Mouse (Mus musculus) T-helper 1 cell (primary cell): Measurements from ENCODE around the gene Tubb4b.
"Not testable (repeated sequence)": the region's sequence is repeated elsewhere in the genome, so short reads cannot be mapped to it uniquely, and the experiment has no call there.

Experiments
- in situ Hi-C: fragments of 300-600 bp; cut with MboI, MseI; formaldehyde crosslinking; loops from one replicate; pipeline ENCODE4 v1.15.1; 2025; ENCODE audit warnings: high pct_unique_total_duplicates

Tubb4b gene

DNA sequence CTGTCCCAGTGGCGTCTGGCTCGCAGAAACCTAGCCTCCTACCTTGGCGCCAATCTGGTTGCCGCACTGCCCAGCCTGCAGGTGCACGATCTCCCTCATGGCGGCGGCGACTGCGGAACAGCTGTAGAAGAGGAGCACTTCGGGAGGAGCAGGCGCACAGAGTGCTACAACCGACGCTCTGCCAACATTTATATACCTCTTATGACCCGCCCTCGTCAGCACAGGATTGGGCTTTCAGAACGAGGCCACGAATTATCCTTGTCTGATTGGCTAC, at the start of gene Tubb4b:
Tubb4b (minus strand) TSS at position 211 of the 274 bp plus-strand sequence.
- in situ Hi-C loops: no loop called here

DNA sequence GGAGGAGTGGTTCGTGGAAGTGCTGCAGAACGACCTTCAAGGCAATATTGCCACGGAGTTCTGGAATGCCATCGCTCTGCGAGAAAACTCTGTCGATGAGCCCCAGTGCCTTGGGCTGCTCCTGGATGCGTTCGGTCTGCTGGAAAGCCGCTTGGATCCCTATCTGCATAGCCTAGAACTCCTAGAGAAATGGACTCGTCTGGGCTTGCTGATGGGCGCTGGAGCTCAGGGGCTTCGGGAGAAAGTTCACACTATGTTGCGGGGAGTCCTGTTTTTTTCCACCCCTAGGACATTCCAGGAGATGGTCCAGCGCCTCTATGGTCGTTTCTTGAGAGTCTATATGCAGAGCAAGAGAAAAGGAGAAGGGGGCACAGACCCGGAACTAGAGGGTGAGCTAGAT, 48.5 kb upstream of the Tubb4b start:
- in situ Hi-C loops: loop anchor here (5.0 kb wide), 1 partner anchor 44 kb away; the partner anchor contains the start of gene Grin1

DNA sequence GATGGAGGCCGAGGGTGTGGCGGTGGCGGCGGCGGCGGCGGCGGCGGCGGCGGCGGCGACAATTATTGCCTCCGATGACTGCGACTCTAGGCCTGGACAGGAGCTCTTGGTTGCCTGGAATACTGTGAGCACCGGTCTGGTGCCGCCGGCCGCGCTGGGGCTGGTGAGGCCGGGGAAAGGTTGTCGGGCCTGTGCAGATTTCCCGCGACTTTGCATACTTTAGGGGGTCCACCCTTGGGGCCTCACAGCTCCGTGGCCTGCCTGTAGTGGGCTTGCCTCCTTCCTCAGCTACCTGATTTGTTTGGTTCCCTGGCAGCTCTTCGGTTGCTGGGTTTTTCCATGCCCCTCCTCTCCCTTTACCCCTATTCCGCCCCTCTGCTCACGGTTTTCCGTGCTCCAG, 48.0 kb upstream of the Tubb4b start:
- in situ Hi-C loops: loop anchor here (5.0 kb wide), 1 partner anchor 45 kb away; the partner anchor contains the start of gene Grin1

DNA sequence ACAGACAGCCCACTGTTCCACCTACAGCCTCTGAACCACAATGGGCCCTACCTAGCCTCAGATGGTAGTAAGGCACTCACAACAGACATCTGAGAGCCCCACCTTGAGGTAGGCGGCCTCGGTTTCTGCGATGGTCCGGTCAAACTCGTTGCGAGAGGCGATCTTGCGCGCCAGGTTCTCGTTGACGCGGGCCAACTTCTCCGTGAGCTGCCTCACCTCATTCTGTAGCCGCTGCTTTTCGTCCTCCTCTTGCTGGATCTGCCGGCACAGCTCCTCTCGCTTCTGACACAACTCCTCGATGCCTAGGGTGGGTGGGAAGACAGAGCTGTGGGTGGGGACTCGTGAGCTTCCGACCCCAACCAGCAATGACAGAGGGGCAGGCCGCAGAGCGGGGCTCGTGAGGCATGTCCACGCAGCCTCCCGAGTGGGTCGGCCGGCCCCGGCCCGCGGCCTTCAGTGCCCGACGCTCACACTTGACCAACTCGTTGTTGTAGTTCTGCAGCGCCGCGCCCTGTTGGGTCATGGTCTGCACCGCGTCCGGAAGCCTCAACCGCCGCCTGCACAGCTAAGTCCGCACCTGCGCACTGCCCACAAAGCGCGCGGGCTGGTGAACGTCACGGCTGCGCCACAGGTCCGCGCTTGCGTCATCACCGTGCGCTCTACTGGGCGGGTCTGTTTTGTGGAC, 47.5 kb upstream of the Tubb4b start, which contains the start of the genes Ssna1 and Anapc2:
Ssna1 (minus strand) TSS at position 612 of the 685 bp plus-strand sequence.
Anapc2 (plus strand) TSS at position 652 of the 685 bp plus-strand sequence.
- in situ Hi-C loops: loop anchor here (5.0 kb wide), 1 partner anchor 45 kb away; the partner anchor contains the start of gene Grin1

DNA sequence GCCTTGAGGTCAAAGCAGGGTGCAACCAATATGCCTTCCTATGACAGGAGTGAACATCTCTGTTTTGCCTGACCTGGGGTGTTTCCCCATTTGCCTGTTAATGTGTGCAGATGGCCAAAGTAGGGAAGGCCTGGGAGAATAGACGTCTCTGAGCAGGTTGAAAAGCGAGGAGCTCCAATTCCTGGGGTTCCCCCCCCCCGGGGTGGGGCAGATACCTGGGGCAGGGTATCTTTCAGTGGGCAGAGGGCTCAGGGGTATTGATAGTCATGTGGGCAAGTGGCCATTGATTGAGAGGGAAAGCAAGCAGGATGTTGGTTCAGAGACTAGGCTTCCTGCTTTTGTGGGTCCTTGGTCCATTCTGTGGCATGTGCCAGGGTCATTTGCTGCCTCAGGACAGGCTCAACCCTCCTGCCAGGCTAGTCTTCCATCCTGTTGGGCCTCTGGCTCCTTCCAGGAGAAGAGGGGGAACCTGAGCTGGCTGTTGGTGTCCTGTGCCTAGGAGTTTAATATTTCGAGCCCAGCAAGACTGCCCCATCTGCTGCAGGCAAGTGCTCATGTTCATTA, 43.3 kb upstream of the Tubb4b start:
- in situ Hi-C loops: no loop called here

DNA sequence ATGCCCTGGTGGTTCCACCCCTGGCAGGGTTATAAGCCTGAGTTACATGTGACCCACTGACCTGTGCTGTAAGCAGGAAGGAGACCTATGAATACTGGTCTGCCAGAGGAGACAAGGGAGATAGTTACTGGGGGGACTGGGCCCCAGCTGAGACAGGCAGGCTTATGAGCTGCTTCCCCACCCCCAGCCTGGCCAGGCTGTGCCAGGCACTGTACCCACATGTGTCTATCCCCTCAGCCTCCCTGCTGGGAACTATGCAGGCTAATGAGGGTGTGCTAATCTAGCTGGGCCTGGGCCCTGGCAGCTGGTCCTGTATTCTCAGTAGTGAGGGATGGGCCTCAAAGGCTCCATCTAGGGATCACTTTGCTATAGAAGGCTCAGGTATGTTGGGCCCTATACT, 42.7 kb upstream of the Tubb4b start:
- in situ Hi-C loops: no loop called here

DNA sequence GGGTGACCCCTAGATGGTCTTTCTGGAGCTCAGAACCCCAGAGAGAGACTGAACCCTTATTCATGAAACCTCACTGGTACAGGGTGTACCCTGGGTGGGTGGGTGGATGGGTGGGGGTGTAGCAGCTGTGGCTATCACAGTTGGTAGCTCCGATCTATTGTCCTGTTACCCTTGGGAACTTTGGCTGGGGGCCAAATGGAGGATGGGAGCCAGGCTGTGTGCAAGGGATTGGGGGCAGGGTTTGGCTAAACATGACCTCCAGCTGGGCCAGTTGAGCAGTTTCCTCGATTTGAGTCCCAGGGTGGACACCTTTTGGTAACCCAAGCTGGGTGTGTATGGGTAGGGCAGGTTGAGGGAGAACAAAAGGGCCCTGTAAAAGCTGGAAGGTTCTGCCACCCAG, 42.2 kb upstream of the Tubb4b start:
- in situ Hi-C loops: no loop called here

DNA sequence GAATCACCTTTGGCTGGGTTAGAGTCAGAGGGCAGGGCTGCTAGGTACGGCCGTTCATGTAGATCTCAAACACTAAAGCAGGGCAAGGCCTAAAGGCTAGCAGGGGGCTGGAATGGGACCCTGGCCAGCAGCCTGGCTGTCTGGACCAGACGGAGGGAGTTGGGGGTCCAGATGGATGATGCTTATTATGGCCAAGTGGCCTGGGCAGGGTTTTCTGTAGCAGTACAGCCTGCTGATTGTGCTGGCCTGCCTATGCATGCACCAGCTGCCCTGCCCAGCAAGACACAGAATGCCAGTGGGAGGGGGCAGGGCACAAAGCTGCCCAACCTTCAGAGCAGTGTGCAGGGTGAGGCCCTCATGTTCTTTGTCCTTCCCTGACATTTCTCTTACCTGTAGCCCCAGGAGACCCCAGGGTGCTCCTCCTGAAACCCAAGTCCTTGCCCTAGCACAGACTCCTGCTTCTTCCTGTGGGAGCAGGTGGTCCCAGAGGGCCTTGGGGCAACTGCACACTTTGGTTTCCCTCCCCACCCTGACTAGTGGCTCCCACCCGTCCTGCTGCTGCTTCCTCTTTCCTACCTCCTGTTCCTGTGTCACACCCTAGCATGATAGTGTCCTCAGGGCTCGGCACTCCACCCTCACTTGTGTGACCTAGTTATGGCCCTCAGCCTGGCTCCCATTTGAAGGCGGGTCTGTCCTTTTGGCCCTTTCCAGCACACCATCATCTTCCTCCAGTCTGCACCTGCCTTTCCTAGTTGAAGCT, 41.6 kb upstream of the Tubb4b start:
- in situ Hi-C loops: no loop called here

DNA sequence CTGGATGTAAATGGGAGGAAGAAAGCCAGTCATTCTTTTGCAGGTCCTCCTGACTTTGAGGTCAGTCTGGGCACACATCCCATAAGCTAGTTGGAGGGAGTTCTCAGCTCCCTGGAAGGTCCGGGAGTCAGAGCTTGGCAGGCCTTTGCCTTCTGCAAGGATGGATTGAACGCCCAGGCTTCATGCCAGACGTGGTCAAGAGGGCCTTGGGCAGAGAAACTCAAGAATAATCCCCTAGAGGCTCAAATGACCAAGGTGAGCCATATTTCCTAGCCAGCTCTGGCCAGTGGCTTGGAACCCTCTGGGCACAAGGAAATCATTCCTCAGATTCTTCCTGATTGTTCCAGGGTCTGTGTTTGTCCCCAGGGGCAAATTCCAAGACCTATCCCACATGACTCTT, 40.3 kb upstream of the Tubb4b start:
- in situ Hi-C loops: no loop called here

DNA sequence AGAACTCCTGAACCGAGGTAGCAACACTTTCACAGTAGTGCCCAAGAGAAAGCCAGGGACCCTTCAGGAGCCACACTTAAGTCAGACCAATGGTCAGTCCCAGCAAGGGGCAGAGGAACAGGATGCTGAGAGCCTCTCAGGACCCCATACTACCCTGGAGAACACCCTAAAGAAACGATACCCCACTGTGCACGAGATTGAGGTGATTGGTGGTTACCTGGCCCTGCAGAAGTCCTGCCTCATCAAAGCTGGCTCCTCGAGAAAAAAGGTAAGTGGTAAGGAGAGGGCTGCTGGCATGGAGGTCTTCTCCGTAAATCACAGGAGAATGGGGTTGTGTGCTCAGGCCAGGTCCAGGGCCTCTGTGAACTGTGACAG, 39.8 kb upstream of the Tubb4b start:
- in situ Hi-C loops: no loop called here

DNA sequence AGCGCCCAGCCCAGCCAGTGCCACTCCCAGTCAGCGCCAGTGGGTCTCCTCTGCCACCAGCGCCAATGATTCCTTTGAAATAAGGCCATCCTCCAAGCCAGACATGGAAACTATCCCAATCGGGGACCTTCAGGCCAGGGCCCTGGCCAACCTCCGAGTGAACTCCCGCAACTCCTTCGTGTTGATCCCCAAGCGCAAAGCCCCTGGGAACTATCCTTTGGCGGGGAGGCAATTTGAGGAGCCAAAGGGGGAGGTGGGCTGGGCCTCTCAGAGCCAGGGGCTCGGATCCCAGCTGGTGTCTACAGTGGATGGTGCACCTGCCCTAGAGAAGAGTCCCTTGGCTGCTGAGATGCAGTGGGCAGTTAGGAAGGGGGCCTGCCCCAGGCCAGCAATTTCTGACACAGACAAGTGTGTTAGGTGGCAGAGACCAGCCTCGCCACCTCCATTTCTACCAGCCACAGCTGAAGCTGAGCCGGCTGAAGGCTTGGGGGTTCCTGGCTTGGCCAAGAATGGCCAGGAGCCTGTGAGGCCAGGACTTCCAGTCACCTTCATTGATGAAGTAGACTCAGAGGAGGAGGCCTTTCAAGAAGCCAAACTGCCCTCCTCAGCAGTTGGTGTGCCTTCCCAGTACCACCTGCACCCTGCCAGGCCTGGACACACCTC, 39.3 kb upstream of the Tubb4b start:
- in situ Hi-C loops: no loop called here

DNA sequence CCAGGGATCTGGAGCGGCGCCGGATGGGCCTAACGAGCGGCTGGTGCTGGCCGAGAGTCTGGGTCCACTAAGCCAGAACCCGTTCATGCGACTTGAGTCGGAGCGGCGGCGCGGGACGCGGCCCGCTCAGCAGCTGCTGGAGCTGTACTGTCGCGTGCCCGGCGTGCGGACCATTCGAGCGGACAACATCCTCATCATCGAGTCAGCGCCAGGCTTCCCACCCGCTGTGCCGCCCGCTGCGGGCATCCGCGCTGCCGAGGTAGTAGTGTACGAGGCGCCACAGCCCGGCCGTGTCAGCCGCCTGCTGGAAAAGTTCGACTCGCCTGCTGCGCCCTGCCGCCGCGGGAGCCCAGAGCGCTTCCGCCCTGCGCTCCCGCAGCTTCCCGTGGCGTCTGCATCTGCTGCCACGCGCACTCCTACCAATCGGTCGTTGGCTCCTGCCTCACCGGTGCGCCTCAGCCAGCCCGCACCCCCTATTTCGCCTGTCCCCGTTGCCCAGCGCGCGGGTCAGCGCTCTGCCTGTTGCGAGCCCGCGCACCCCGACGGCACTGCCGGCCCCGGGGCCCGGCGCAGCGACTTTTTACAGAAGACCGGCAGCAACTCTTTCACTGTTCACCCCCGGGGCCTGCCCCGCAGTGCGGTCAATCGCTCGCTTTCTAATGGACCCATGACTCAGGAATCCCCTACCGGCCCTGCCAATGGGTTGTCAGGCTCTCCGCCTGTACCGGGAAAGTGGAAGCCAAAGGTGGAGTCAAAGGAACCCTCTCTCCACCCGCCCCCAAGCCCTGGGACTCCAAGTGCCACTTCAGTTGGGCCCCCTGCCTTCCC, 38.5 kb upstream of the Tubb4b start:
- in situ Hi-C loops: no loop called here

DNA sequence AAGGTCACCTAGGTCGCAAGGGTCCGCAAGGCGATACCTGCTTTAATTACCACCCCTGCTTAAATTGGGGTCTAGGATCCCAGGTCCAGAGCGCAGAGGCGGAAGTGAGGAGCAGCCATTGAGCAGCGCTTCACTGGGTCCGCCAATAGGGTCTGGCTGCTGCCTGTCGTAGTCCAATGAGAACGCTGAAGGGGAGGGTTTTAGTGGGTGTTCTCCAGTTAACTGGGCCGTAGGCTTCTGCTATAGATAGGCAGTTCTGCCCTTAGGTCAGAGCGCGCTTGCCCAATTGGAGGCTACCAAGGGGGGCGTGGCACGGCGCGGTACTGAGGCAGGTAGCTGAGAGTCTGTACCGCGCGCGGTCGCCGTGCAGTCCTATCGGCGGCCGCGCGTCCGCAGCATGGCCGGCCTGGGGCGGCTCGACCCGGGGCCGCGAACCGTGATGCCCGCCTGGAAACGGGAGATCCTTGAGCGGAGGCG, 37.8 kb upstream of the Tubb4b start, which contains the start of gene Tprn:
Tprn (plus strand) TSS at position 328 of the 477 bp plus-strand sequence.
- in situ Hi-C loops: no loop called here

DNA sequence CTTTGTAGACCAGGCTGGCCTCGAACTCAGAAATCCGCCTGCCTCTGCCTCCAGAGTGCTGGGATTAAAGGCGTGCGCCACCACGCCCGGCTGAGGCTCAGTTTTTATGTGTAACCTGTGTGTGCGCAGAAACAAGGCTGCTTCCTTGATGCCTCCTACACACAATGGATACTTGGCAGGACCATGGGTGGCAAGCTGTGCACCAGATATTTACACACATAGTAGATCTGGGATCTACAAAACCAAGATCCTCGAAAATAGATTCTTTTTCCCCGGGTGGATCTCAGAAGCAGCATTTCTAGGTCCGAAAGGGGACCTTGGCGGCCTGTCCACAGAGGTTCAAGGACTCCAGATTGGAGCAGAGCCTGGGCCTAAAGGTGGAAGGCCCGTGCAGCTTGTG, 37.4 kb upstream of the Tubb4b start:
- in situ Hi-C loops: no loop called here

DNA sequence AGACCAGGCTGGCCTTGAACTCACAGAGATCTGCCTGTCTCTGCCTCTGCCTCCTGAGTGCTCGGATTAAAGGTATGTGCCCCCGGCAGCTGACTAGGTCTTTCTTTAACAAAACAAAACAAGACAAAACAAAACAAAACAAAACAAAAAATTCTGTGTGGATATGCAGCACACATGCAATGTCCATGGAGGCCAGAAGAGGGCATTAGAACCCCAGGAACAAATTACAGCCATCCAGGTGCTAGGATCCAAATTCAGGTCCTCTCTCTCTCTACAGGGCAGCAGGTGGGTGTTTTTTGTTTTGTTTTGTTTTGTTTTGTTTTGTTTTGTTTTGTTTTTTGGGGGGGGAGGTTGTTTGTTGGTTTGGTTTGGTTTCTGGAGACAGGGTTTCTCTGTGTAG, 34.4 kb upstream of the Tubb4b start:
- in situ Hi-C loops: no loop called here

DNA sequence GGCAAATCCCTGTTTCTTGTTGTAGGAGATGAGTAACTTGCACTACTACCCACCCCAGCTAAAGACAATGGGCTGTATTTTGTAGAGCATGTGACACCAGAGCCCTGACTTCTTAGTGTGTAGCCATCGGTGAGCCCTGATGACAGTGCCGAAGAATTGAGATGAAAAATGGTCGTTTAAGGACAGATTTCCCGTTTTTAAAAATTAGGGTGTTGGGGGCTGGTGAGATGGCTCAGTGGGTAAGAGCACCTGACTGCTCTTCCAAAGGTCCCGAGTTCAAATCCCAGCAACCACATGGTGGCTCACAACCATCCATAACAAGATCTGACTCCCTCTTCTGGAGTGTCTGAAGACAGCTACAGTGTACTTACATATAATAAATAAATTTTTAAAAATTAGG, 32.7 kb upstream of the Tubb4b start:
- in situ Hi-C loops: not testable (repeated sequence)

DNA sequence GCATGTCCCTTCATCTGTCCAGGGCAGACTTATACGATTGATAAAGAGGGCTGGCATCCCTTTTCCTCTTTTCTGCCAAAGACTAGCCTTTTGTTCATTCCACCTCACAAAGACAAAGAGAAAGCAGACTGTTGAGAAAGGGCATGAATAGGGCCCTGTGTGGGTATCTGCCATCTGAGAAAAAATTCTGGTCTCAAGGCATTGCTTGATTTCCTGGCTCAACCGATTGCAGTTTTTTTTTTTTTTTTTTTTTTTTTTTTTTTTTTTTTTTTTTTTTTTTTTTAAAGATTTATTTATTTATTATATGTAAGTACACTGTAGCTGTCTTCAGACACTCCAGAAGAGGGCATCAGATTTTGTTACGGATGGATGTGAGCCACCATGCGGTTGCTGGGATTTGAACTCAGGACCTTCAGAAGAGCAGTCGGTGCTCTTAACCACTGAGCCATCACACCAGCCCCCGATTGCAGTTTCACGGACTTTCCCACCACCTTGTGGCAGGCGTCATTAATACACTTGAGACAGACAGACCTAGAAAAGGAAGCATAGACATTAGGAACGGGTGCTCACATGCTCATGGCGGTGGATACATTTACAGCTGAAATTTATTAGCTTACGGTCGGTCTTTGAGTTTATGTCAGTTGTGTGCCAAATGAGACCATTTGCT, 32.1 kb upstream of the Tubb4b start:
- in situ Hi-C loops: not testable (repeated sequence)

DNA sequence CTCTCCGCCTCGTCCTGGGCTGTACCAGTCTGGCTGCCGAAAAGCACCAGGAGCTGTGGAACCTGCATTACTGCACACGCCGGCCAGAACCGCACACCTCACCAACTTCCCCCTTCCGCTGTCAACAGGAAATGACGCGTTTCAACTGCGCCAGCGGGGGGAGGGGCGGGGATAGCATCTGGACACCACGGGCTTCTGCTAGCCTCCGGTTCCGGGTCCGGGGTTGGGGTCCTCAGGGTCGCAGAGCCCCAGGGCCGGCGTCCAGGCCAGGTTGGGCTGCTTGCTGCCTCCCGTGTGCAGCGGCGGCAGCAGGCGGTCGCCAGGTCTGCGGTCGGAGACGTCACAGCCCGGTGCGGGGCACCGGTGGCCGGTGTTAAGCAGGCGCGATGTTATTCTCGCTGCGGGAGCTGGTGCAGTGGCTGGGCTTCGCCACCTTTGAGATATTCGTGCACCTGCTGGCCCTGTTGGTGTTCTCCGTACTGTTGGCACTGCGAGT, 30.8 kb upstream of the Tubb4b start, which contains the start of gene Tmem203:
Tmem203 (plus strand) TSS at position 156 of the 496 bp plus-strand sequence.
- in situ Hi-C loops: no loop called here

DNA sequence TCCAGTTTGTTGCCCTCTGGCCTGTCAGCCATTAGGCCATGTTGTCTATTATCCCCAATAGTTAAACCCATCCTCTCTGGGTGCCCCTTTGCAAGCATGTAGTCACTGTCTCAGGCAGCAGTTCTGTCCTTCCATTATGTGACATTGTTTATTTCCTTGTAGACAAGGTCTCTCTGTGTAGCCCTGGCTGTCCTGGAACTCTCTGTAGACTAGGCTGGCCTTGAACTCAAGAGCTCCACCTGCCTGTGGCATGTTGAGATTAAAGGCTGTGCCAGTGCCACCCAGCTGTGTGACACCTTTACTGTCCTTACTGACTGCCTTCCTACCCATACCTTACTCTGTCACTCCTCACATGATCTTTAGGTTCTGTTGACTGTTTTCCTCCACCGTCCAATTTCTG, 27.8 kb upstream of the Tubb4b start:
- in situ Hi-C loops: loop anchor here (5.0 kb wide), 1 partner anchor 60 kb away; no protein-coding TSS in a partner anchor
